Mouse (Mus musculus): ENCODE measurements at regions not wholly inside any gene's neighbourhood (a gene's known extent, or its start where the extent isn't known, plus 50 kb on each side); places are given as distances from the start of the nearest gene placed in this dataset.
"Not testable (repeated sequence)": the region's sequence is repeated elsewhere in the genome, so short reads cannot be mapped to it uniquely, and the experiment has no call there.

DNA sequence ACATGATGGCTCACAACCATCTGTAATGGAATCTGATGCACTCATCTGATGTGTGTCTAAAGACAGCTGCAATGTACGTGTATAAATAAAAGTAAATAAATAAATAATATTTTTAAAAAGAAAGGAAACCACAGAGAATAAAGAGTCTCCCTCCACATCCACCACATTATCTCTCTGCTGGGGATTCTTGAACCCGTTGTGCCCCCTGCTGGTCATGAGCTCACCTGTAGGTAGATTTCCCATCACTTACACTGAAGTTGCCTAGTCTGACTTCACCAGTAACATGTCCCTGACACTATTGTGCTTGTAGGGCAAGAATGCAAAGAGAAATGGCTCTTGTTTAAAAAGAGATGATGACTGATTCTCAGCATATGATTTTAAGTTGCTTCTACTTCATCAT is 956.1 kb upstream of the Zfp386 start:
- ATAC-seq (ENCODE audit: low read depth); H3K9me3 ChIP-seq (ENCODE audit: control insufficient read depth, low read length); H3K9ac ChIP-seq (ENCODE audit: low read length); H3K4me3 ChIP-seq (ENCODE audit: low read length); H3K4me2 ChIP-seq (ENCODE audit: low read depth, low read length); H3K27me3 ChIP-seq (ENCODE audit: control insufficient read depth, insufficient read depth, low read depth, low read length); H3K36me3 ChIP-seq (ENCODE audit: control insufficient read depth, insufficient read depth, low read length); H3K4me1 ChIP-seq (replicated peaks; ENCODE audit: control insufficient read depth, insufficient read depth, low read length); H3K27ac ChIP-seq (ENCODE audit: low read length): not testable (repeated sequence)
- WGBS, result 58% methylated on average over 2 of the region's 2 CpGs

DNA sequence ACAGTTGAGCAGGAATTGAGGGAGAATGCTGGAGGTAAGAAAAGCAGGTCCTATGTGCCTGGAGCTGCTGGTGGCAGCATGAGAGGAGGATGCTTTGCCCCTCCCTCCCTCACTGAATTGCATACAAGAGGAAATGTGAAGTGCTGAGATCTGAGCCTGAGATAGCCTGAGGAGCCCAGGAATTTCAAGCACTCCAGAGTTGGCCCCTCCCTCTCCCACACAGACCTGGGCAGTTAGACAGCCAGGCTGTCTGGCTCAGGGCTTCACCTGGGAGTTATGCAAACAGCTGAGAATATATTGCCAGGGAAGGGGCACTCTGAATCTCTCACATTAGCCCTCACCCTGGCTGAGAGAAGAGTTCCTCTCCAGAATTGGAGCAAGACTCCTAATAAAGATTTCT is 937.8 kb upstream of the Zfp386 start:
- no peak overlapping the region for H3K4me3 ChIP-seq (ENCODE audit: low read length)
- H3K9ac ChIP-seq (ENCODE audit: low read length), result no peak overlapping the region
- H3K9me3 ChIP-seq (ENCODE audit: control insufficient read depth, low read length), result no peaks in the 10 kb centered on the region; the same call in 1 of the 2 replicates
- no peaks in the 10 kb centered on the region for H3K4me1 ChIP-seq (replicated peaks; ENCODE audit: control insufficient read depth, insufficient read depth, low read length)
- ATAC-seq (ENCODE audit: low read depth), result peak; percentile 72; the same call in 1 of the 2 replicates
- no peak overlapping the region for H3K27ac ChIP-seq (ENCODE audit: low read length)
- H3K36me3 ChIP-seq (ENCODE audit: control insufficient read depth, insufficient read depth, low read length), result no peaks in the 10 kb centered on the region
- no peaks in the 10 kb centered on the region for H3K27me3 ChIP-seq (ENCODE audit: control insufficient read depth, insufficient read depth, low read depth, low read length)
- no peak overlapping the region for H3K4me2 ChIP-seq (ENCODE audit: low read depth, low read length)

- not testable (repeated sequence) for ATAC-seq (ENCODE audit: low read depth); H3K27me3 ChIP-seq (ENCODE audit: control insufficient read depth, insufficient read depth, low read depth, low read length); H3K9ac ChIP-seq (ENCODE audit: low read length); H3K27ac ChIP-seq (ENCODE audit: low read length); H3K4me3 ChIP-seq (ENCODE audit: low read length); H3K4me1 ChIP-seq (replicated peaks; ENCODE audit: control insufficient read depth, insufficient read depth, low read length); H3K36me3 ChIP-seq (ENCODE audit: control insufficient read depth, insufficient read depth, low read length); H3K9me3 ChIP-seq (ENCODE audit: control insufficient read depth, low read length); H3K4me2 ChIP-seq (ENCODE audit: low read depth, low read length)
- 54% methylated on average over 3 of the region's 4 CpGs for WGBS
Observed at GRCm38 (mm10) chr12:115119134-115119826, 928.2 kb upstream of the Zfp386 start.

- Histone ChIP-seq H3K9ac (ENCODE audit: low read length) (no peak overlapping the region), H3K27me3 (ENCODE audit: control insufficient read depth, insufficient read depth, low read depth, low read length) (no peaks in the 10 kb centered on the region), H3K4me2 (ENCODE audit: low read depth, low read length) (no peak overlapping the region), H3K9me3 (ENCODE audit: control insufficient read depth, low read length) (no peaks in the 10 kb centered on the region), H3K4me3 (ENCODE audit: low read length) (no peak overlapping the region), H3K27ac (ENCODE audit: low read length) (no peak overlapping the region), H3K4me1 (replicated peaks; ENCODE audit: control insufficient read depth, insufficient read depth, low read length) (no peaks in the 10 kb centered on the region), H3K36me3 (ENCODE audit: control insufficient read depth, insufficient read depth, low read length) (no peaks in the 10 kb centered on the region)
- ATAC-seq (ENCODE audit: low read depth), result no peak
- WGBS, result 68% methylated on average over 1 of the region's 1 CpGs
Observed at GRCm38 (mm10) chr12:115121259-115121658, 926.3 kb upstream of the Zfp386 start.

DNA sequence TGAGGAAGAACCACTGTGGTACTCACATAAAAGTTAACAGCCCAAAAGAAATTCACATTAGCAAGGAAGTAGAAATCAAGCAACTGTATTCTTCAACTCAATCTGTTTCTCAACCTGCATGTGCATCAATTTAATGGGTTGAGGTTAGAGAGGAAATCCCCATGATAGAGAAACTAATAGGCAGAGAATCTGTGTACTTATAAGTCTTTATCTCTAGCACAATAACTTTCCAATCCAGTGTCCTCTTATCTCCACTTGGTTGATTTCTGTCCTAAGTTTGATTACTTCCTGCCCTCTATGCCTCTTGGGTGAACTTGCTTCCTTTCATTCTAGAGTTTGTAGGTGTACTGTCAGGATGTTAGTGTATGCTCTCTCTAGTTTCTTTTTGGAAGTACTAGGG is 925.6 kb upstream of the Zfp386 start:
- ATAC-seq (ENCODE audit: low read depth), result no peak
- no peak overlapping the region for H3K9ac ChIP-seq (ENCODE audit: low read length)
- H3K27ac ChIP-seq (ENCODE audit: low read length), result no peak overlapping the region
- no peak overlapping the region for H3K4me2 ChIP-seq (ENCODE audit: low read depth, low read length)
- H3K27me3 ChIP-seq (ENCODE audit: control insufficient read depth, insufficient read depth, low read depth, low read length), result no peaks in the 10 kb centered on the region
- no peaks in the 10 kb centered on the region for H3K4me1 ChIP-seq (replicated peaks; ENCODE audit: control insufficient read depth, insufficient read depth, low read length)
- no peaks in the 10 kb centered on the region for H3K36me3 ChIP-seq (ENCODE audit: control insufficient read depth, insufficient read depth, low read length)
- no peak overlapping the region for H3K4me3 ChIP-seq (ENCODE audit: low read length)
- H3K9me3 ChIP-seq (ENCODE audit: control insufficient read depth, low read length), result no peaks in the 10 kb centered on the region

- WGBS, result 60% methylated on average over 3 of the region's 6 CpGs
- not testable (repeated sequence) for ATAC-seq (ENCODE audit: low read depth)
Observed at GRCm38 (mm10) chr12:115132930-115133329, 914.6 kb upstream of the Zfp386 start.

GRCm38 (mm10) chr12:115145407-115145806 is 902.1 kb upstream of the Zfp386 start:
- not testable (repeated sequence) for H3K4me1 ChIP-seq (replicated peaks; ENCODE audit: control insufficient read depth, insufficient read depth, low read length); H3K27ac ChIP-seq (ENCODE audit: low read length); H3K9me3 ChIP-seq (ENCODE audit: control insufficient read depth, low read length); ATAC-seq (ENCODE audit: low read depth); H3K4me2 ChIP-seq (ENCODE audit: low read depth, low read length); H3K9ac ChIP-seq (ENCODE audit: low read length); H3K27me3 ChIP-seq (ENCODE audit: control insufficient read depth, insufficient read depth, low read depth, low read length); H3K36me3 ChIP-seq (ENCODE audit: control insufficient read depth, insufficient read depth, low read length); H3K4me3 ChIP-seq (ENCODE audit: low read length)
- 70% methylated on average over 1 of the region's 1 CpGs for WGBS

More at GRCm38 (mm10) chr12:115132930-115133329, 914.6 kb upstream of the Zfp386 start:
- H3K4me2 ChIP-seq (ENCODE audit: low read depth, low read length); H3K27ac ChIP-seq (ENCODE audit: low read length); H3K4me1 ChIP-seq (replicated peaks; ENCODE audit: control insufficient read depth, insufficient read depth, low read length); H3K36me3 ChIP-seq (ENCODE audit: control insufficient read depth, insufficient read depth, low read length); H3K27me3 ChIP-seq (ENCODE audit: control insufficient read depth, insufficient read depth, low read depth, low read length); H3K9me3 ChIP-seq (ENCODE audit: control insufficient read depth, low read length); H3K9ac ChIP-seq (ENCODE audit: low read length); H3K4me3 ChIP-seq (ENCODE audit: low read length): not testable (repeated sequence)

DNA sequence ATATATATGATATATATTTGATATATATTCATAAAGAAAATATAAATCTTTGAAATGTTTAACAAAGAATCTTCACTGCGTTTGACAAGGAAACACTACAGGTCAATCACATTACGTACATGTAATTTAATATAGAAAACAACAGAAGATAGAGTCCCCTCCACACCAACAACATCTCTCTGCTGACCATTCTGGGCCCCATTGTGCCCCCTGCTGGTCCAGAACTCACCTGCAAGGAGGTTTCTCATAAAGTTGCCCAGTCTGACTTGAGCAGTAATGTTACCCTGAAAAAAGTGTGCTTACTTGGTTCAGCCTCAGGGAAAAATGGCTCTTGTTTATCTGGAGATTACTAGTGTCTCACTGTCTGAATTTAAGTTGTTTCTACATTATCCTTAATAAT is 901.1 kb upstream of the Zfp386 start:
- H3K36me3 ChIP-seq (ENCODE audit: control insufficient read depth, insufficient read depth, low read length); H3K4me1 ChIP-seq (replicated peaks; ENCODE audit: control insufficient read depth, insufficient read depth, low read length); H3K4me2 ChIP-seq (ENCODE audit: low read depth, low read length); H3K27me3 ChIP-seq (ENCODE audit: control insufficient read depth, insufficient read depth, low read depth, low read length); H3K9ac ChIP-seq (ENCODE audit: low read length); H3K27ac ChIP-seq (ENCODE audit: low read length); H3K9me3 ChIP-seq (ENCODE audit: control insufficient read depth, low read length); H3K4me3 ChIP-seq (ENCODE audit: low read length); ATAC-seq (ENCODE audit: low read depth): not testable (repeated sequence)
- WGBS, result 82% methylated on average over 2 of the region's 2 CpGs

GRCm38 (mm10) chr12:115151967-115152366 is 895.6 kb upstream of the Zfp386 start:
- ATAC-seq (ENCODE audit: low read depth), result not testable (repeated sequence)
- 31% methylated on average over 1 of the region's 1 CpGs for WGBS

DNA sequence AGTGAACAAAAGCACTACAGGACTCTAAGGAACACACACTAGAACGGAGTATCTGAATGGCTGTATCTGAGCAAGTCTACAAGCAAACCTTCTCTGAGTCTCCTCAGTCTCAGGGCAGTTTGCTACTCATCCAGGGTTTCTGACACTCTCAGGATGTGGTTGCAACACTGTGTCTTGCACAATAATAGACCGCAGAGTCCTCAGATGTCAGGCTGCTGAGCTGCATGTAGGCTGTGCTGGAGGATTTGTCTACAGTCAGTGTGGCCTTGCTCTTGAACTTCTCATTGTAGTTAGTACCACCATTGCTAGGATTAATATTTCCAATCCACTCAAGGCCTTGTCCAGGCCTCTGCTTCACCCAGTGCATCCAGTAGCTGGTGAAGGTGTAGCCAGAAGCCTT is 889.3 kb upstream of the Zfp386 start:
- H3K27ac ChIP-seq (ENCODE audit: low read length); H3K4me2 ChIP-seq (ENCODE audit: low read depth, low read length); ATAC-seq (ENCODE audit: low read depth); H3K9me3 ChIP-seq (ENCODE audit: control insufficient read depth, low read length); H3K4me1 ChIP-seq (replicated peaks; ENCODE audit: control insufficient read depth, insufficient read depth, low read length); H3K27me3 ChIP-seq (ENCODE audit: control insufficient read depth, insufficient read depth, low read depth, low read length); H3K36me3 ChIP-seq (ENCODE audit: control insufficient read depth, insufficient read depth, low read length); H3K9ac ChIP-seq (ENCODE audit: low read length); H3K4me3 ChIP-seq (ENCODE audit: low read length): not testable (repeated sequence)
- WGBS, result 69% methylated on average over 2 of the region's 2 CpGs

More at GRCm38 (mm10) chr12:115151967-115152366, 895.6 kb upstream of the Zfp386 start:
- not testable (repeated sequence) for H3K36me3 ChIP-seq (ENCODE audit: control insufficient read depth, insufficient read depth, low read length); H3K27me3 ChIP-seq (ENCODE audit: control insufficient read depth, insufficient read depth, low read depth, low read length); H3K4me1 ChIP-seq (replicated peaks; ENCODE audit: control insufficient read depth, insufficient read depth, low read length); H3K9ac ChIP-seq (ENCODE audit: low read length); H3K4me2 ChIP-seq (ENCODE audit: low read depth, low read length); H3K9me3 ChIP-seq (ENCODE audit: control insufficient read depth, low read length); H3K27ac ChIP-seq (ENCODE audit: low read length); H3K4me3 ChIP-seq (ENCODE audit: low read length)
